Mouse (Mus musculus) brain, embryonic 14.5 days (tissue): ENCODE measurements around the gene Ccdc38.

Source experiments
- CTCF ChIP-seq: fragments of 200-500 bp; IDR thresholded peaks from 2 replicates; pipeline ENCODE4 v1.5.1; 2012; ENCODE audit warnings: inconsistent platforms, mild to moderate bottlenecking, moderate library complexity, borderline replicate concordance; ENCODE audit not compliant: insufficient read depth, insufficient read length; ENCODE audit errors: extremely low read depth
- POLR2A ChIP-seq: fragments of 200-500 bp; IDR thresholded peaks from 2 replicates; pipeline ENCODE4 v1.6.1; 2012; ENCODE audit warnings: mild to moderate bottlenecking, inconsistent platforms, borderline replicate concordance; ENCODE audit not compliant: poor library complexity, insufficient read depth, insufficient read length, severe bottlenecking; ENCODE audit errors: extremely low read depth

GRCm38 (mm10) chr10:93567841-93568566 lies 27.6 kb downstream of the Ccdc38 start:
- no peak for TF ChIP-seq CTCF
- no peak for TF ChIP-seq POLR2A
